ENCODE assay signal across 22 mouse cellular contexts in genomic region chr15:37061501-37061900, GRCm38 (mm10). TPM values are rescaled to one million over a fixed set of nuclear protein-coding genes. Genes with fewer than 3 reads are reported as not detected.
DNase-seq lines count a peak whose midpoint lies in the region; ATAC-seq and TF ChIP-seq lines count a peak whose summit lies in the region.
"Had no signal": no experiment of that assay in that cellular context is flagged by ENCODE, and none has a peak within 500 bp of the region (broad histone marks: within the 10 kb centered on the region; RNA-seq: fewer than 3 reads in every experiment).

No protein-coding gene starts in this region.

- H3K9ac ChIP-seq in heart, adult 2 months (ENCODE audit: low read depth, low read length), result no peak overlapping the region
- H3K9ac ChIP-seq in lung, postnatal 0 days (replicated peaks; ENCODE audit: low read depth), result no peak overlapping the region
- H3K9ac ChIP-seq: embryonic facial prominence, embryonic 15.5 days; forebrain, embryonic 12.5 days; forebrain, postnatal 0 days; heart, embryonic 15.5 days; hindbrain, embryonic 14.5 days had no signal

- TF ChIP-seq CTCF in heart, adult 2 months (IDR thresholded peaks at IDR 0.05), result no peak
- no peak for TF ChIP-seq CTCF in lung, postnatal 0 days (IDR thresholded peaks at IDR 0.05)
- no peak for TF ChIP-seq CTCF in thymus, adult 2 months (IDR thresholded peaks at IDR 0.05; ENCODE audit: borderline replicate concordance, control insufficient read depth, extremely low read depth, insufficient read depth, low read length, poor library complexity)

- no peaks in the 10 kb centered on the region for H3K4me1 ChIP-seq in heart, adult 2 months (ENCODE audit: control insufficient read depth, insufficient read depth, low read length)
- peaks cover 30% of the 10 kb centered on the region for H3K4me1 ChIP-seq in embryonic facial prominence, embryonic 10.5 days
- H3K4me1 ChIP-seq in lung, postnatal 0 days (ENCODE audit: insufficient read depth, low read depth, low read length), result no peaks in the 10 kb centered on the region
- H3K4me1 ChIP-seq in thymus, adult 2 months (replicated peaks; ENCODE audit: control insufficient read depth, insufficient read depth, low read length), result no peaks in the 10 kb centered on the region
- H3K4me1 ChIP-seq: embryonic facial prominence, embryonic 15.5 days; forebrain, embryonic 12.5 days; heart, embryonic 15.5 days had no signal

- 85% methylated on average over 6 of the region's 6 CpGs for WGBS in heart, adult 2 months
- WGBS in embryonic facial prominence, embryonic 10.5 days, result 84% methylated on average over 6 of the region's 6 CpGs
- WGBS in lung, postnatal 0 days, result 80% methylated on average over 6 of the region's 6 CpGs
- 88% methylated on average over 6 of the region's 6 CpGs for WGBS in thymus, adult 2 months

- ATAC-seq in lung, postnatal 0 days, result no peak
- ATAC-seq: forebrain, postnatal 0 days; Patski had no signal

- TF ChIP-seq EP300 in heart, adult 2 months (IDR thresholded peaks at IDR 0.05; ENCODE audit: insufficient read depth, low read depth, low read length), result no peak
- TF ChIP-seq EP300 in lung, postnatal 0 days (IDR thresholded peaks at IDR 0.05), result no peak

- no peak overlapping the region for H3K4me2 ChIP-seq in lung, postnatal 0 days (replicated peaks; ENCODE audit: low read depth, low read length)
- H3K4me2 ChIP-seq: embryonic facial prominence, embryonic 15.5 days; forebrain, embryonic 12.5 days; heart, embryonic 11.5 days; heart, embryonic 15.5 days; hindbrain, embryonic 14.5 days had no signal

- no peak overlapping the region for H3K4me3 ChIP-seq in heart, adult 2 months
- H3K4me3 ChIP-seq in embryonic facial prominence, embryonic 10.5 days, result no peak overlapping the region
- H3K4me3 ChIP-seq in lung, postnatal 0 days (ENCODE audit: low read depth, low read length), result no peak overlapping the region
- no peak overlapping the region for H3K4me3 ChIP-seq in thymus, adult 2 months (ENCODE audit: control insufficient read depth, insufficient read depth, low read length)
- H3K4me3 ChIP-seq: embryonic facial prominence, embryonic 15.5 days; erythroblast, embryonic 14.5 days; forebrain, embryonic 12.5 days; gastrocnemius, adult 2 months; heart, embryonic 15.5 days; hindbrain, embryonic 10.5 days had no signal

- intact Hi-C loops in heart, adult 2 months (cut with DNase I), result no loop called here

- H3K36me3 ChIP-seq in heart, adult 2 months (ENCODE audit: control insufficient read depth, insufficient read depth, low read length), result no peaks in the 10 kb centered on the region
- no peaks in the 10 kb centered on the region for H3K36me3 ChIP-seq in embryonic facial prominence, embryonic 10.5 days (replicated peaks)
- no peaks in the 10 kb centered on the region for H3K36me3 ChIP-seq in lung, postnatal 0 days (ENCODE audit: insufficient read depth, low read length)
- no peaks in the 10 kb centered on the region for H3K36me3 ChIP-seq in thymus, adult 2 months (ENCODE audit: control insufficient read depth, insufficient read depth, low read length)
- H3K36me3 ChIP-seq: embryonic facial prominence, embryonic 15.5 days; forebrain, embryonic 12.5 days; heart, embryonic 15.5 days; hindbrain, embryonic 10.5 days had no signal

- TF ChIP-seq POLR2A in heart, adult 2 months (IDR thresholded peaks at IDR 0.05; ENCODE audit: insufficient read depth, low read depth, low read length), result no peak
- TF ChIP-seq POLR2A in thymus, adult 2 months (IDR thresholded peaks at IDR 0.05; ENCODE audit: control insufficient read depth, extremely low read depth, insufficient read depth, low read length, poor library complexity), result no peak

- no peaks in the 10 kb centered on the region for H3K79me2 ChIP-seq in heart, adult 2 months (replicated peaks; ENCODE audit: control insufficient read depth, insufficient read depth, low read length)

- no peak overlapping the region for H3K27ac ChIP-seq in heart, adult 2 months
- peak overlapping the region; percentile 59 for H3K27ac ChIP-seq in embryonic facial prominence, embryonic 10.5 days (replicated peaks)
- H3K27ac ChIP-seq in lung, postnatal 0 days (ENCODE audit: low read length), result no peak overlapping the region
- H3K27ac ChIP-seq in thymus, adult 2 months (ENCODE audit: control insufficient read depth, insufficient read depth, low read length), result no peak overlapping the region
- H3K27ac ChIP-seq: embryonic facial prominence, embryonic 15.5 days; forebrain, embryonic 12.5 days; gastrocnemius, adult 2 months; heart, embryonic 15.5 days; hindbrain, embryonic 14.5 days had no signal

- no peaks in the 10 kb centered on the region for H3K9me3 ChIP-seq in embryonic facial prominence, embryonic 10.5 days
- H3K9me3 ChIP-seq in lung, postnatal 0 days (ENCODE audit: low read length), result no peaks in the 10 kb centered on the region
- H3K9me3 ChIP-seq: embryonic facial prominence, embryonic 15.5 days; forebrain, embryonic 12.5 days; heart, embryonic 15.5 days; hindbrain, embryonic 10.5 days had no signal

- H3K27me3 ChIP-seq in heart, adult 2 months (ENCODE audit: control insufficient read depth, insufficient read depth, low read length), result no peaks in the 10 kb centered on the region
- no peaks in the 10 kb centered on the region for H3K27me3 ChIP-seq in embryonic facial prominence, embryonic 10.5 days (replicated peaks; ENCODE audit: low read depth, poor library complexity, severe bottlenecking)
- H3K27me3 ChIP-seq in lung, postnatal 0 days (replicated peaks; ENCODE audit: insufficient read depth, low read length), result no peaks in the 10 kb centered on the region
- H3K27me3 ChIP-seq in thymus, adult 2 months (ENCODE audit: control insufficient read depth, insufficient read depth, low read length), result no peaks in the 10 kb centered on the region
- H3K27me3 ChIP-seq: embryonic facial prominence, embryonic 15.5 days; forebrain, embryonic 12.5 days; heart, embryonic 15.5 days; Patski had no signal

- DNase-seq in heart, adult 11 months, result peak; percentile 70
- DNase-seq in heart, adult 2 months, result no peak
- peak; percentile 16 to 19 for DNase-seq in right cerebral cortex, postnatal 10 days (ENCODE audit: low spot score in 2 of 2)
- DNase-seq in right cerebral cortex, postnatal 14 days, result no peak
- no peak for DNase-seq in embryonic facial prominence, embryonic 10.5 days (ENCODE audit: low spot score)
- DNase-seq in lung, postnatal 0 days (ENCODE audit: low spot score), result no peak
- no peak for DNase-seq in thymus, adult 2 months
- DNase-seq: adrenal gland, adult 8-10 months; adrenal gland, postnatal 36 days; cerebellum, adult 2 months; cerebellum, postnatal 10 days; forebrain, postnatal 0 days; gastrocnemius, adult 2 months; gastrocnemius, postnatal 25 days had no signal

RNA-seq across cellular contexts. Expression of gene Zfp706, which starts 53.9 kb away (rescaled TPM):
- 100 to 1,000 TPM; 205 to 240 TPM for total RNA-seq in heart, adult 2 months (2021)
- 61.1 and 80.2 TPM in 2 replicates for polyA plus RNA-seq in heart, adult 2 months (2012; rRNA removed)
- 494 and 511 TPM in 2 replicates for polyA plus RNA-seq in embryonic facial prominence, embryonic 10.5 days (2016; fragmentation: Nextera tagmentation; extraction: Ambion mirVana)
- 428 and 445 TPM in 2 replicates for polyA plus RNA-seq in lung, postnatal 0 days (2015; fragmentation: Nextera tagmentation; extraction: Ambion mirVana)
- 33.7 and 35.5 TPM in 2 replicates for polyA plus RNA-seq in thymus, adult 2 months (2012; rRNA removed)

Comparison
In these comparisons a context has a peak if more than half of its experiments do, and no peak if none do; other contexts are left out.
1. DNase-seq: peak in heart, adult 11 months (single experiment) and right cerebral cortex, postnatal 10 days (2 of 2); none in heart, adult 2 months (0 of 2), right cerebral cortex, postnatal 14 days (single experiment), embryonic facial prominence, embryonic 10.5 days (single experiment), lung, postnatal 0 days (single experiment) and thymus, adult 2 months (single experiment).